Mouse (Mus musculus): ENCODE data around the gene Cdc42. TPM values are rescaled to one million over a fixed set of nuclear protein-coding genes. Genes with fewer than 3 reads are reported as not detected.

Cdc42 gene
- total RNA-seq, 2 experiments from 2014 or later = 497 to 507 TPM

DNA sequence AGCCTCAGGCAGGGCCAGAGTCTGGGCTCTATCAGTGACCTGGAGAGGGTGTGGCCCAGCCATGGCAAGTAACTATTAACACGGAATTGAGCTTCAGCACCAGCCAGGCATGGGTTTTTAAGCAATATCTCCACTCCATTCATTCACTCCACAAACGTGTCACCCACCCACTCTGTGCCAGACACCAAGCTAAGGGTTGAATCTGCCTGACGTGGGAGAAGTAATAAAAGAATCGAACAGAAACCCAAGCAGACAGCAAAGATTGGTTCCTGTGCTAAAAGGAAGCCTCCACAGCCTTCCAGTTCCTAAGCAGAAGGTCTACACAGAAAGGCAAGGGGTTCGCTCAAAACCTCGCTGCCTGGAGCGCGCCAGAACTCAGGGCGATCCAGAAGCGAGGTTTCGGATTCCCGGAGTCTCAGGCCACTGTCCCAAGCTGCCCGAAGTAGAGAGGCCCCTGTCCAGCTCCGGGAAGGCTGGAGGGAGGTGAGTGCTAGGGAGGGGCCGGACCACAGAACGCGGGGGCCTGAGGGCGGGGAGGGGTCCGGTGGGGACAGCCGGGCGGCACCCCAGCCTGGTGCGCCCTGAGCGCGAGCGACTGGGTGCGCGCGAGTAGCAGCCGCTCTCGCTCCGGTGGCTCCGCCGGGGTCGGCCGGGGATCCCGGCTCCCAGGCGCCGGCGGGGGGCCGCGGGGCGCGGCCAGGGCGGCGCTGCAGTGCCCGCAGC lies 80.9 kb downstream of the Cdc42 start:
- intact Hi-C loops (cut with DNase I) = loop anchor here (5.0 kb wide), 1 partner anchor 114 kb away; no protein-coding TSS in a partner anchor
- no peak for DNase-seq (ENCODE audit: extremely low spot score in 1 of 2, low spot score in 2 of 2)

DNA sequence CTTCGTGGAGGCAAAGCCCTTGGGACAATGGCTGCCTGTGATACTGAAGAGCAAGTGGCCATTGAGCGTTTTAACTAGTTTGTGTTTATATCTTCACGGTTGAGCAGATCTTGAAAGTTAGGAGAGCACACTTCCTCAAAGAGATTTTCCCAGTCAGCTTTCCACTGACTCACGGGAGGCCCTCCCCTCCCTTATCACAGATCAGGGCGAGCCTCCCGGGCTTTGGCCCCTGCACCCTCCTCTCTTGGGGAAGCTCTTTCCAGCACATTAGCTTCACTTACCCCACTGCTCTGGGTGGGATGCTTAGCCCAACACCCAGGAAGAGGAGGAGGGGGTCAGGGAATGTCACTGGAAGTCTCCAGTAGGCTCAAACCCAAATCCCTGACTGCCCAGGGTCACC lies 83.2 kb downstream of the Cdc42 start:
- no peak for DNase-seq (ENCODE audit: extremely low spot score in 1 of 2, low spot score in 2 of 2)
- intact Hi-C loops (cut with DNase I) = no loop called here

DNA sequence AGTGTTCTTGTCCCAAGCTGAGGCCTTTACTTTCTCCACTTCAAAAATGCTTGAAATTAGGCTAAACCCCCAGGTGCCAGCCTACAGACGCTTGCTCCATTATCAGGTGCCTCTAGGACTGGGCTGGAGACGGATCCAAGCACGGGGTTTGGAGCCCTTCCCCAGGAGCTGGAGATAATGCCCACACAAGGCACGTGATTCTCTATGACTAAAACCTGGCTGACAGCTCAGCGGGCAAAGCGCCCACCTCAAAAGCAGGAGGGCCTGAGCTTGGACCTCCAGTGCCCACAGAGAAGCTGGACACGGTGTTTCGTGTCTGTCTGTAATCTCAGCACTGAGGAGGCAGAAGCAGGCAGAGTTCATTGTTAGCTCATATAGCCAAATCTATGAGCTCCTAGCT lies 85.7 kb downstream of the Cdc42 start:
- DNase-seq (ENCODE audit: extremely low spot score in 1 of 2, low spot score in 2 of 2) = no peak

More for the DNA sequence above, 85.7 kb downstream of the Cdc42 start:
- intact Hi-C loops (cut with DNase I) = no loop called here

Other genes starting within 250 kb of the Cdc42 start
- 10 to 100 TPM; 15.5 to 16.2 TPM for gene Wnt4, start 80.2 kb downstream of the Cdc42 start, total RNA-seq (2021)
- gene Cela3a, start 52.1 kb upstream of the Cdc42 start, total RNA-seq (2021) = not detected
- gene Cela3b, start 72.8 kb upstream of the Cdc42 start, total RNA-seq (2021) = not detected
- not detected for gene 1700013G24Rik, start 95.6 kb upstream of the Cdc42 start, total RNA-seq (2021)
- 10 to 100 TPM; 11.0 to 11.5 TPM for gene Hspg2, start 111.0 kb upstream of the Cdc42 start, total RNA-seq (2021)
- gene Ldlrad2, start 216.8 kb upstream of the Cdc42 start, total RNA-seq (2021) = not detected
- gene Usp48, start 236.0 kb upstream of the Cdc42 start, total RNA-seq (2021) = 100 to 1,000 TPM; 125 to 126 TPM